Mouse (Mus musculus): ENCODE data around the gene Atcay. TPM values are rescaled to one million over a fixed set of nuclear protein-coding genes. Genes with fewer than 3 reads are reported as not detected.

Atcay gene
- polyA plus RNA-seq (2012; rRNA removed), result 0.15 and 0.17 TPM in 2 replicates

GRCm38 (mm10) chr10:81230438-81231332 lies at the start of gene Atcay:
Gene Atcay, minus strand, starts transcription at chr10:81230833.

GRCm38 (mm10) chr10:81266211-81267105 lies 35.8 kb upstream of the Atcay start, which contains the start of the genes Mrpl54 and Apba3:
Gene Mrpl54, minus strand, starts transcription at chr10:81266934.
Gene Apba3, plus strand, starts transcription at chr10:81266960.

GRCm38 (mm10) chr10:81252424-81253419 lies 22.1 kb upstream of the Atcay start, which contains the start of gene Matk:
Gene Matk, plus strand, starts transcription at chr10:81252935.

GRCm38 (mm10) chr10:81232580-81233225 lies 2.1 kb upstream of the Atcay start, which contains the start of gene Zfr2:
Gene Zfr2, plus strand, starts transcription at chr10:81233155.

GRCm38 (mm10) chr10:81201807-81202758 lies 28.6 kb downstream of the Atcay start, which contains the start of gene Nmrk2:
Gene Nmrk2, minus strand, starts transcription at chr10:81202051.

GRCm38 (mm10) chr10:81183805-81184204 lies 46.8 kb downstream of the Atcay start, which contains the start of gene 4930442H23Rik:
Gene 4930442H23Rik, minus strand, starts transcription at chr10:81183849.

GRCm38 (mm10) chr10:81182336-81183333 lies 48.0 kb downstream of the Atcay start, which contains the start of gene Dapk3:
Gene Dapk3, plus strand, starts transcription at chr10:81183005.

GRCm38 (mm10) chr10:81176466-81177271 lies 54.0 kb downstream of the Atcay start, which contains the start of gene Eef2:
Gene Eef2, plus strand, starts transcription at chr10:81176631.

GRCm38 (mm10) chr10:81167200-81168086 lies 63.2 kb downstream of the Atcay start, which contains the start of gene Pias4:
Gene Pias4, minus strand, starts transcription at chr10:81167923.

Other genes with a start within 250 kb of the Atcay start
- 0.71 and 1.1 TPM in 2 replicates for gene Gng7, start 215.9 kb downstream of the Atcay start, polyA plus RNA-seq (2012; rRNA removed)
- 0.29 and 0.37 TPM in 2 replicates for gene Diras1, start 205.2 kb downstream of the Atcay start, polyA plus RNA-seq (2012; rRNA removed)
- gene Slc39a3, start 193.4 kb downstream of the Atcay start, polyA plus RNA-seq (2012; rRNA removed), result 18.5 and 21.8 TPM in 2 replicates
- 106 and 140 TPM in 2 replicates for gene Sgta, start 170.7 kb downstream of the Atcay start, polyA plus RNA-seq (2012; rRNA removed)
- gene Thop1, start 160.8 kb downstream of the Atcay start, polyA plus RNA-seq (2012; rRNA removed), result 63.0 and 106 TPM in 2 replicates
- gene Creb3l3, start 132.0 kb downstream of the Atcay start, polyA plus RNA-seq (2012; rRNA removed), result 2.0 and 3.8 TPM in 2 replicates
- gene Map2k2, start 124.9 kb downstream of the Atcay start, polyA plus RNA-seq (2012; rRNA removed), result 190 and 419 TPM in 2 replicates
- gene Zbtb7a, start 95.6 kb downstream of the Atcay start, polyA plus RNA-seq (2012; rRNA removed), result 48.3 and 79.2 TPM in 2 replicates
- gene Pias4, start 62.9 kb downstream of the Atcay start, polyA plus RNA-seq (2012; rRNA removed), result 25.3 and 28.0 TPM in 2 replicates
- gene Eef2, start 54.2 kb downstream of the Atcay start, polyA plus RNA-seq (2012; rRNA removed), result 532 and 619 TPM in 2 replicates
- gene Dapk3, start 47.8 kb downstream of the Atcay start, polyA plus RNA-seq (2012; rRNA removed), result 62.9 and 105 TPM in 2 replicates
- gene 4930442H23Rik, start 47.0 kb downstream of the Atcay start, polyA plus RNA-seq (2012; rRNA removed), result not detected in 2 replicates
- 0.67 TPM in 2 replicates for gene Nmrk2, start 28.8 kb downstream of the Atcay start, polyA plus RNA-seq (2012; rRNA removed)
- 5.2 and 6.0 TPM in 2 replicates for gene Zfr2, start 2.3 kb upstream of the Atcay start, polyA plus RNA-seq (2012; rRNA removed)
- gene Matk, start 22.1 kb upstream of the Atcay start, polyA plus RNA-seq (2012; rRNA removed), result 1.5 and 3.0 TPM in 2 replicates
- 75.5 and 146 TPM in 2 replicates for gene Mrpl54, start 36.1 kb upstream of the Atcay start, polyA plus RNA-seq (2012; rRNA removed)
- gene Apba3, start 36.1 kb upstream of the Atcay start, polyA plus RNA-seq (2012; rRNA removed), result 58.9 and 73.0 TPM in 2 replicates
- 85.6 and 104 TPM in 2 replicates for gene Tjp3, start 60.7 kb upstream of the Atcay start, polyA plus RNA-seq (2012; rRNA removed)
- gene Pip5k1c, start 62.1 kb upstream of the Atcay start, polyA plus RNA-seq (2012; rRNA removed), result 33.5 and 41.8 TPM in 2 replicates
- gene Cactin, start 90.3 kb upstream of the Atcay start, polyA plus RNA-seq (2012; rRNA removed), result 11.9 and 14.7 TPM in 2 replicates
- gene Tbxa2r, start 97.9 kb upstream of the Atcay start, polyA plus RNA-seq (2012; rRNA removed), result 17.8 and 29.6 TPM in 2 replicates
- gene Gipc3, start 112.4 kb upstream of the Atcay start, polyA plus RNA-seq (2012; rRNA removed), result 2.3 TPM in 2 replicates
- 95.3 and 125 TPM in 2 replicates for gene Hmg20b, start 119.6 kb upstream of the Atcay start, polyA plus RNA-seq (2012; rRNA removed)
- gene Mfsd12, start 126.7 kb upstream of the Atcay start, polyA plus RNA-seq (2012; rRNA removed), result 11.1 and 23.8 TPM in 2 replicates
- 229 and 346 TPM in 2 replicates for gene 4930404N11Rik, start 135.0 kb upstream of the Atcay start, polyA plus RNA-seq (2012; rRNA removed)
- gene Fzr1, start 147.7 kb upstream of the Atcay start, polyA plus RNA-seq (2012; rRNA removed), result 64.1 and 71.5 TPM in 2 replicates
- gene Dohh, start 153.6 kb upstream of the Atcay start, polyA plus RNA-seq (2012; rRNA removed), result 57.2 and 82.1 TPM in 2 replicates
- gene Gm48551, start 153.6 kb upstream of the Atcay start, polyA plus RNA-seq (2012; rRNA removed), result 0.54 and 0.88 TPM in 2 replicates
- gene Gm48552, start 158.2 kb upstream of the Atcay start, polyA plus RNA-seq (2012; rRNA removed), result 1.4 and 1.7 TPM in 2 replicates
- gene Smim24, start 162.2 kb upstream of the Atcay start, polyA plus RNA-seq (2012; rRNA removed), result 455 and 473 TPM in 2 replicates
- gene Nfic, start 224.8 kb upstream of the Atcay start, polyA plus RNA-seq (2012; rRNA removed), result 27.0 and 33.0 TPM in 2 replicates